Mouse (Mus musculus) ES-E14 (cell line): ENCODE measurements around the gene Phf21b. TPM values are rescaled to one million over a fixed set of nuclear protein-coding genes. Genes with fewer than 3 reads are reported as not detected.

Experiments
- DNase-seq: peaks from one replicate; pipeline ENCODE4 v3.0.0-alpha.2; 2013; ENCODE audit warnings: low read depth, low spot score
- H3K27ac ChIP-seq: 2 replicates; pipeline ENCODE4 v1.5.1; 2012; ENCODE audit warnings: low read depth, mild to moderate bottlenecking, low read length, moderate library complexity, mixed read lengths; ENCODE audit not compliant: poor library complexity, insufficient read depth, severe bottlenecking
- H3K36me3 ChIP-seq: 2 replicates; pipeline ENCODE4 v1.6.1; 2012; ENCODE audit warnings: mild to moderate bottlenecking, low read length, moderate library complexity, mixed read lengths; ENCODE audit not compliant: control insufficient read depth, poor library complexity, insufficient read depth, severe bottlenecking
- H3K4me1 ChIP-seq, 2 experiments: fragments of 150-350 bp in 1 of 2; sonication (generic) in 1 of 2; 2 replicates each; pipeline ENCODE4 v1.6.1; 2012; ENCODE audit warnings: low read length in 2 of 2, mild to moderate bottlenecking in 1 of 2, mixed read lengths in 1 of 2; ENCODE audit not compliant: control insufficient read depth in 2 of 2, insufficient read depth in 2 of 2, poor library complexity in 1 of 2
- H3K4me3 ChIP-seq, 2 experiments: fragments of 150-350 bp in 1 of 2; sonication (generic) in 1 of 2; 2 replicates each; pipeline ENCODE4 v1.5.1; 2012; ENCODE audit warnings: low read length in 2 of 2, low read depth in 1 of 2, mild to moderate bottlenecking in 1 of 2, mixed read lengths in 1 of 2; ENCODE audit not compliant: insufficient read depth in 1 of 2, poor library complexity in 1 of 2, severe bottlenecking in 1 of 2
- H3K9ac ChIP-seq: 2 replicates; pipeline ENCODE4 v1.6.1; 2012; ENCODE audit warnings: low read depth, mild to moderate bottlenecking, low read length, mixed read lengths; ENCODE audit not compliant: poor library complexity, insufficient read depth, severe bottlenecking
- H3K9me3 ChIP-seq: fragments of 150-350 bp; sonication (generic); 2 replicates; pipeline ENCODE4 v1.6.1; 2012; ENCODE audit warnings: low read depth, mild to moderate bottlenecking, low read length; ENCODE audit not compliant: control insufficient read depth, insufficient read depth
- CHD2 ChIP-seq: IDR thresholded peaks from 2 replicates; pipeline ENCODE4 v1.6.1; 2014; ENCODE audit warnings: mild to moderate bottlenecking, low read depth, low read length, inconsistent platforms
- HCFC1 ChIP-seq: IDR thresholded peaks from 2 replicates; pipeline ENCODE4 v1.6.1; 2012; ENCODE audit warnings: low read length, inconsistent platforms, borderline replicate concordance; ENCODE audit not compliant: insufficient read depth
- MAFK ChIP-seq: IDR thresholded peaks from 2 replicates; pipeline ENCODE4 v1.6.1; 2014; ENCODE audit warnings: mild to moderate bottlenecking, low read depth, low read length, inconsistent platforms; ENCODE audit not compliant: insufficient read depth
- ZC3H11A ChIP-seq: IDR thresholded peaks from 2 replicates; pipeline ENCODE4 v1.6.1; 2012; ENCODE audit warnings: low read depth, mild to moderate bottlenecking, inconsistent platforms, low read length, borderline replicate concordance
- ZNF384 ChIP-seq: IDR thresholded peaks from 2 replicates; pipeline ENCODE4 v1.6.1; 2012; ENCODE audit warnings: low read depth, low read length, inconsistent platforms
- in situ Hi-C, 2 experiments: fragments of 600-800 bp; cut with MboI; formaldehyde crosslinking; loops; one replicate each; pipeline ENCODE4 v1.15.1; 2025; ENCODE audit warnings: low sequenced_read_pairs in 2 of 2, inconsistent platforms in 1 of 2; ENCODE audit not compliant: unreplicated experiment in 2 of 2
- total RNA-seq: library from RNA; depleted of rRNA; stranded (reverse); fragments of 300-350 nt; gene quantifications from 2 replicates; pipeline ENCODE4 v1.2.3, GENCODE M21; 2012

Gene Phf21b
- total RNA-seq, 1 experiment, result 7.5 TPM

DNA sequence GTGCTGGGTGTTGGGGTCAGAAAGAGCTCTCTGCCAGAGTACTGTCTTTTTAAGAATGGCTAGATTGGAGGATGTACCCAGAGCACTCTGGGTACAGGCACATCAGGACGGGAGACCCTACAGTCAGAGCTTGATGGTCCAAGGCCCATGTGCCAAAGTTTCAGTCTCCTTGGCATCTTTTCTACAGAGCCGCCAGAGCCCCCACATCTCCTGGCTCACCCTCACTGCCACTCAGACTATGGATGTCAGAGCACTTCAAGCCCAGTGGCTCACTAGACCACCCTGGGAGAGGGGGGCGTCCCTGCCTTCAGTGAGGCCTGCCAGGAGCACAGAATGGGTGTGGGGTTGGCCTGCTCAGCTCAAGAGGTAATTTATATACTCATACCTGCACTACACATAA lies 38.3 kb downstream of the Phf21b start:
- H3K4me3 ChIP-seq, result no peak overlapping the region
- H3K9me3 ChIP-seq, result no peaks in the 10 kb centered on the region
- H3K36me3 ChIP-seq, result no peaks in the 10 kb centered on the region; the same call in 1 of the 2 replicates
- no peak for DNase-seq
- TF ChIP-seq CHD2 (no peak), MAFK (no peak), ZC3H11A (no peak), ZNF384 (no peak), HCFC1 (no peak)
- no peak overlapping the region for H3K9ac ChIP-seq
- no peak overlapping the region for H3K27ac ChIP-seq
- H3K4me1 ChIP-seq, result 0 out of 4 replicates have a peak, but pooled peaks cover 0 to under 1% of the 10 kb centered on the region in 2 experiments
- in situ Hi-C loops, result no loop called here

DNA sequence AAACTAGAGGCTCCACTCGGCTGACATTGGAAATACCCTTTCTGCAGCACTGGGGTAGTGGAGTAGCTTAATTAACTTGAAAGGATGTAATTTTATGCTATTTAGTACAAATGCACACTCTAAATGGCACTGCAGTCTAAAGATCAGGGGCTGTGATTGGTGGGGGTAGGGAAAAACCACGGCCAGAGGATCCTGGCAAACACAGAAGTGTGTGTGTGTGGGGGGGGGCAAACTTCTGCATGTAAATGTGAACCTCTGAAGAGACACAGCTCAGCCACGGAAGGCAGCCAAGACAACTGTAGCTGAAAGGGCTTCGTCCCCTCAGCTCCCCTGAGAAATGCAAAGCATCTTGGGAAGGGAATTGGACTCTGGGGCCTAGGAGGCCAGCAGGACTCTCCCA lies 40.7 kb downstream of the Phf21b start:
- in situ Hi-C loops, result no loop called here
- H3K4me3 ChIP-seq, result no peak overlapping the region
- no peak for TF ChIP-seq HCFC1
- no peak for TF ChIP-seq CHD2
- no peak for TF ChIP-seq ZC3H11A
- TF ChIP-seq MAFK, result no peak
- no peak for TF ChIP-seq ZNF384
- no peaks in the 10 kb centered on the region for H3K9me3 ChIP-seq
- no peak for DNase-seq
- no peak overlapping the region for H3K9ac ChIP-seq
- H3K4me1 ChIP-seq, result peaks cover 0 to 6% of the 10 kb centered on the region in 2 experiments; a peak in 1 of 4 replicates
- no peak overlapping the region for H3K27ac ChIP-seq
- no peaks in the 10 kb centered on the region; the same call in 1 of the 2 replicates for H3K36me3 ChIP-seq

DNA sequence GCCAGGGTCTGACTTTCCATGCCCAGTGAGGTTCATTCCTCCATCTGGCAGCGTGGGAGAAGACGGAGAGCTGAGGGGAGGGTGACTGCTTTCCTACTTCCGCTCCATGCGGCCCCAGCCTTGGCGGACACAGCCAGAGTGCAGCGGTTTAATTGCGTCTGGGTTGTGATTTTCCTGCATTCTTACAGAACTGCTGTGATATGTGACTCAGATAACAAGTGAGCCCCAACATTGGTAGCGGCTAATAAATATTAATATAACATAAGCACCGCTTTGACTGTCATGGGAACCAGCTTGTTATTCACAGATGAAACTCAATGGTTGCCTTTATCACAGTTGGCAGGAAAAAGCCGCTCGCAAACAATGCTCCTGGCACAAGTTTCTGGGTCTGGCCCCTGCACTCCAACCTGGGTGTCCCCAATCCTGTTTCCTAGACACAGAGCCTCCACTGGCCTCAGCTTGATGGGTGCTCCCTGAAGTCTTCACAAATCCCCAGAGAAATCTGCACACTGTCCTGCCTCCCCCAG lies 43.0 kb downstream of the Phf21b start:
- no peak overlapping the region for H3K27ac ChIP-seq
- H3K4me3 ChIP-seq, result no peak overlapping the region
- no peaks in the 10 kb centered on the region for H3K9me3 ChIP-seq
- no peak for DNase-seq
- no peaks in the 10 kb centered on the region for H3K36me3 ChIP-seq
- no peak overlapping the region for H3K9ac ChIP-seq
- in situ Hi-C loops, result no loop called here
- H3K4me1 ChIP-seq, result peaks cover 0 to 6% of the 10 kb centered on the region in 2 experiments; a peak in 1 of 4 replicates
- TF ChIP-seq ZC3H11A (no peak), CHD2 (no peak), ZNF384 (no peak), HCFC1 (no peak), MAFK (no peak)

DNA sequence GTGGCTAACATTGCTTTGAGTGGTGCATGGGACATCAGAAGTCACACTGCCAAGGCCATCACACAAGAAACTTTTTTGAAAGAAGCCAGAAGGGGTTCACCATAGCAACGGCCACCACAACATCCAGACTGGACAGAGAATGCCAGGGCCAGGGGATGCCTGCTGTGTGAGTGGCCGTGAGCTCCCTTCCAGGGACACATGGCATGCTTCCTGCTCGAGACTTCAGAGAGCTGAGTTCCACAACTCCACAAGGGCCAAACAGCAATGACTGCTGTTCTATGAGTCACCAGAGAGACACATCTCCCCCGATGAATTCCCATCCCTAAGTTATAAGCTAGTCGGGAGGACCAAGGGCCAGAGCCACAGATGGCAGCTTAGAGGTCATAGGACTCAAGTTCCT lies 44.7 kb downstream of the Phf21b start:
- H3K9me3 ChIP-seq, result no peaks in the 10 kb centered on the region
- H3K9ac ChIP-seq, result no peak overlapping the region
- peaks cover 0 to 6% of the 10 kb centered on the region in 2 experiments; a peak in 1 of 4 replicates for H3K4me1 ChIP-seq
- no peak for TF ChIP-seq MAFK
- no peak for TF ChIP-seq CHD2
- TF ChIP-seq HCFC1, result no peak
- no peak for TF ChIP-seq ZC3H11A
- no peak for TF ChIP-seq ZNF384
- in situ Hi-C loops, result no loop called here
- no peak overlapping the region for H3K27ac ChIP-seq
- H3K4me3 ChIP-seq, result no peak overlapping the region
- no peak for DNase-seq
- H3K36me3 ChIP-seq, result no peaks in the 10 kb centered on the region; the same call in 1 of the 2 replicates
